Comparison of ENCODE assay signal across 25 mouse cellular contexts in the genomic region with DNA sequence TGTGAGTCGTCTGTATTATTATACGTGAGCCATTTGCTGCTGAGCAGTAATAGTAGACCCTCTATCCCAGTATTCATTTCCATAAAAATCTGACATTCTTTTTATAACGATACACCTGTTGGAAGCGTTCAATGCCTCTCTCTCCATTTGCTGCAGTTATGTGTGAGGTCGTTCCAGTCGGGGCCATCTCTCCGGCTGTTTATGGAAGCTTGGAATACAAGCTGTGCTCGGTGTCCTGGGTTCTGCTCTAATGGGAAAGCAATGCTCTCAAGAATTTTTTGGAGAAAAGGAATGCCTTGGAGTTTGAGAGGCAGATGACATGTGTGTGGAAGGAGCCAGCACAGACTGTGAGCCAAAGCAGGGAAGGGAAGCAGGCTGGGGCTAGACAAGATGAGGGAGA.
"Had no signal": no experiment of that assay in that cellular context is flagged by ENCODE, and none has a peak within 500 bp of the region (broad histone marks: within the 10 kb centered on the region; RNA-seq: fewer than 3 reads in every experiment).

No protein-coding gene starts in this region.

- DNase-seq: gastrocnemius, adult 2 months; gastrocnemius, postnatal 10 days; gastrocnemius, postnatal 25 days; heart, adult 18-20 months; heart, postnatal 10 days; heart, postnatal 4 days; kidney, adult 18-20 months; kidney, adult 8-10 months; kidney, postnatal 10 days; kidney, postnatal 25 days; kidney, postnatal 4 days had no signal

- H3K27me3 ChIP-seq: heart, embryonic 12.5 days; hindbrain, embryonic 12.5 days; intestine, embryonic 15.5 days; limb, embryonic 15.5 days; liver, embryonic 12.5 days had no signal

- H3K4me1 ChIP-seq: heart, embryonic 10.5 days; heart, embryonic 12.5 days; hindbrain, embryonic 12.5 days; intestine, embryonic 15.5 days; limb, embryonic 15.5 days; liver, embryonic 12.5 days had no signal

- H3K9ac ChIP-seq: heart, embryonic 12.5 days; hindbrain, embryonic 12.5 days; hindbrain, embryonic 14.5 days; intestine, embryonic 15.5 days; limb, embryonic 15.5 days; liver, embryonic 12.5 days; liver, embryonic 14.5 days had no signal

- ATAC-seq: hindbrain, embryonic 16.5 days; inflammation-experienced regulatory T-cells, adult 6 months; intestine, embryonic 15.5 days; intestine, postnatal 0 days; liver, embryonic 12.5 days had no signal

- H3K9me3 ChIP-seq: heart, embryonic 10.5 days; heart, embryonic 12.5 days; hindbrain, embryonic 10.5 days; hindbrain, embryonic 12.5 days; intestine, embryonic 15.5 days; limb, embryonic 15.5 days; liver, embryonic 12.5 days had no signal

- H3K4me3 ChIP-seq: gastrocnemius, adult 2 months; heart, embryonic 10.5 days; heart, embryonic 12.5 days; hindbrain, embryonic 10.5 days; hindbrain, embryonic 12.5 days; intestine, embryonic 15.5 days; layer of hippocampus, adult 2 months; left cerebral cortex, adult 2 months; limb, embryonic 15.5 days; liver, embryonic 12.5 days had no signal

- H3K27ac ChIP-seq: gastrocnemius, adult 2 months; heart, embryonic 10.5 days; hindbrain, embryonic 10.5 days; hindbrain, embryonic 12.5 days; hindbrain, embryonic 14.5 days; intestine, embryonic 15.5 days; layer of hippocampus, adult 2 months; left cerebral cortex, adult 2 months; limb, embryonic 15.5 days; liver, embryonic 12.5 days; liver, embryonic 14.5 days had no signal

- H3K36me3 ChIP-seq: heart, embryonic 10.5 days; heart, embryonic 12.5 days; hindbrain, embryonic 10.5 days; hindbrain, embryonic 12.5 days; intestine, embryonic 15.5 days; limb, embryonic 15.5 days; liver, embryonic 12.5 days had no signal

- H3K4me2 ChIP-seq: heart, embryonic 12.5 days; hindbrain, embryonic 12.5 days; hindbrain, embryonic 14.5 days; intestine, embryonic 15.5 days; limb, embryonic 15.5 days; liver, embryonic 12.5 days had no signal
